Mouse (Mus musculus) left cerebral cortex, postnatal 36 days (tissue): Measurements from ENCODE around the gene Cyp2c38. TPM values are rescaled to one million over a fixed set of nuclear protein-coding genes. Genes with fewer than 3 reads are reported as not detected.
"Not testable (repeated sequence)": the region's sequence is repeated elsewhere in the genome, so short reads cannot be mapped to it uniquely, and the experiment has no call there.

ENCODE experiments used
- DNase-seq, 2 experiments: peaks; one replicate each; pipeline ENCODE4 v3.0.0; 2021 to 2022; ENCODE audit warnings: low spot score in 2 of 2, mixed read lengths in 1 of 2
- intact Hi-C: fragments of 180-260 bp; cut with DNase I; formaldehyde crosslinking; loops from one replicate; pipeline ENCODE4 v1.15.1; 2025
- total RNA-seq, 2 experiments: library from RNA; stranded (reverse); gene quantifications; 2 replicates each; pipeline ENCODE4 v1.2.3; 2021

The Cyp2c38 gene
- total RNA-seq, result not detected

DNA sequence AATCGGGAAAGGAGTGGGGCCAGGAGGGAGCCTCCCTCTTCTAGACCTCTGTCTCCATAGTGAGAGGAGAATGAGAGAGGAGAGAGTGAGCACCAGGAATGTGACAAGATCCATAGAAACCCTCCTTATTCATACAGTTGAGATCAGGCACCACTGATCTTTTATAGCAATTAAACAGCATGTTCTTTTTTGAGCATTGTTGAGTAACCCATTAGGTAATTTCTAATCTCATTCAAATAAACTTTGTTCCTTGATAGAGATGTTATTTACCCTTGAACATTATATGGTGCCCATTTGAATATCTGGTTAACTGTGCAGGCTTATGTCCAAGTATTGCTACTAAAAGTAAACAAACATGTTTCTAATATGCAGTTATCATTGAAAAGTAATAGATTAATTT, at the start of gene Cyp2c38:
Gene Cyp2c38, minus strand, starts transcription at position 135 of the 400 bp plus-strand sequence.
- intact Hi-C loops, result no loop called here
- DNase-seq, result no peak

DNA sequence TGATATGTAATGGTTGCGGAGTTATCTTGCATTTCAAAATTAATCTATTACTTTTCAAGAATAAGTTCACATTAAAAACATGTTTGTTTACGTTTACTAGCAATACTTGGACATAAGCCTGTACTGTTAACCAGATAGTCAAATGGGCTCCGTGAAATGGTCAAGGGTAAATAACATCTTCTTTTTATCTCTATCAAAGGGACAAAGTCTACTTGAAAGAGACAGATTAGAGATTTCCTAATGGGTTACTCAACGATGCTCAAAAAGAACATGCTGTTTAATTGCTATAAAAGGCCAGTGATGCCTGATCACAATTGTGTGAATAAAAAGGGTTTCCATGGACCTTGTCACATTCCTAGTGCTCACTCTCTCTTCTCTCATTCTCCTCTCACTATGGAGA, 47.7 kb upstream of the Cyp2c38 start, which contains the start of gene Cyp2c39:
Gene Cyp2c39, plus strand, starts transcription at position 329 of the 400 bp plus-strand sequence.
- no peak for DNase-seq
- intact Hi-C loops, result no loop called here

DNA sequence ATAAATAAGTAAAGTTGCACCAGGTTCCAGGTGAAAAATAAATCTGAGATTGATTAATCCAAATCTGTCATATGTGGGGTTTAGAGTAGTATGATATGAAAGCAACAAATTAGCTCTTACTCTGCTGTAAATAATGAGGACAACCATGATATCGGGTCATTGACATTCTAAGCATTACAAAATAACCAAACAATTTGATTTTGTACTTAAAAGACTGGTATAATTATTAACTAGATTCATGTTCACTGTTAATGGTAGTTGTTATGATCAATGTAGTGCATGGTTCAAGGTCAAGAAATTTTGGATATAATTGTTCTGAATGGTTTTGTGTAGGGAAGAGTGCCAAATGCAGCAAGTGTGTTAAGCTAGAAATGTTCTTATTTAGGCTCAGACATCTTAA, 46.7 kb upstream of the Cyp2c38 start:
- DNase-seq, result no peak
- intact Hi-C loops, result no loop called here

DNA sequence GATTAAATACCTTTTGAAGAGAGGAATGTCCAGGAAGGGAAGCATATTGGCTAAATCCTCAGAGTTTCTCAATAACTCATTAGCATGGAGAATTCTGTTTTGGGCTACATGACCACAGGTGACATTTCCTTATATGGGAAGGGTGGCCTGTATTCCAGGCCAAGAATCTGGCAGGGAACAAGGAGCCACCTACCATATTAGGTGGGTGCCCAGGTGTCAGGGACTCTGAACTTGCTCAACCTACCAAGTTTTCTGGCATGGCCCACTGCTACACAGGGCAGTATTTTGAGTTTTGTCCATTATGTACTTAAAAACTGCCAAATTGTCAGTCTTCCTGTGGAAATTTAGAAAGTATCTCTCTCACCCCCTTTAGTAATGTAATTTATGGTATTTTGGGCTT, 43.5 kb upstream of the Cyp2c38 start:
- intact Hi-C loops, result no loop called here
- no peak for DNase-seq

DNA sequence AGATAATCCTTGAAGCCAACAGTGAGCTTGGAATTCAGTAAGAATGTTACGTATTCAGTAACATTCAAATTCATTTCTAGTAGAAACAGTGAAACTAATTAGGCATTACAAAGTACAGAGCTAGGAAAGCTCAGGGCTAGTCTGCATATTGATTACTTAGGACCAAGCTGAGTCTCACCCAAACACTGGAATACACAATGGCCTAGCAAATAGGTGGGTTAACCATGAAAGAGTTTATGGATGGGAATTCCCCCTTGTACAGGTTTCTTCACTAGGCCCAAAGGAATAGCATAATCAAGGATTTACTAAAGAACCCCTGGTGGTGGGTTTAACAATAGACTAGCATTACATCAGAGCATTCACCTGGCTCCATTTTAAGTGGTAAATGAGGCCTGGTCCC, 21.1 kb upstream of the Cyp2c38 start:
- intact Hi-C loops, DNase-seq: not testable (repeated sequence)

DNA sequence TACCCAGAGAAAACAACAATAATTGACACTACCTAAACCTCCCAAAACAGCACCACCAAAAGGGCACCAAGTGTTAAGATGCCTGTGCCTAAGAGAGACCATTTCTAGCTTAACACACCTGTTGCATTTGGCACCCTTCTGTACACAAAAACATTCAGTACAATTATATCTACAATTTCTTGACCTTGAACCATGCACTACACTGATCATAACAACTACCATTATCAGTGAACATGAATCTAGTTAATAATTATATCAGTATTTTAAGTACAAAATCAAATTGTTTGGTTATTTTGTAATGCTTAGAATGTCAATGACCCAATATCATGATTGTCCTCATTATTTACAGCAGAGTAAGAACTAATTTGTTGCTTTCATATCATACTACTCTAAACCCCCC, 1.0 kb upstream of the Cyp2c38 start:
- no peak for DNase-seq
- intact Hi-C loops, result no loop called here

Other genes with a start within 250 kb of the Cyp2c38 start
- not detected for gene Cyp2c29, start 193.7 kb downstream of the Cyp2c38 start, total RNA-seq
- not detected for gene Cyp2c39, start 47.8 kb upstream of the Cyp2c38 start, total RNA-seq
- gene Cyp2c67, start 186.0 kb upstream of the Cyp2c38 start, total RNA-seq, result not detected